Mouse (Mus musculus) bone marrow, adult 2 months (tissue): ENCODE measurements around the gene Spocd1.

Experiments used
- CTCF ChIP-seq: fragments of 200-500 bp; IDR thresholded peaks from 2 replicates; pipeline ENCODE4 v1.5.1; 2011; ENCODE audit warnings: low read length, control low read depth; ENCODE audit not compliant: control insufficient read depth, insufficient read depth
- POLR2A ChIP-seq: fragments of 200-500 bp; IDR thresholded peaks from 2 replicates; pipeline ENCODE4 v1.6.1; 2011; ENCODE audit warnings: low read depth, mild to moderate bottlenecking, control low read depth, low read length, borderline replicate concordance; ENCODE audit not compliant: control insufficient read depth

DNA sequence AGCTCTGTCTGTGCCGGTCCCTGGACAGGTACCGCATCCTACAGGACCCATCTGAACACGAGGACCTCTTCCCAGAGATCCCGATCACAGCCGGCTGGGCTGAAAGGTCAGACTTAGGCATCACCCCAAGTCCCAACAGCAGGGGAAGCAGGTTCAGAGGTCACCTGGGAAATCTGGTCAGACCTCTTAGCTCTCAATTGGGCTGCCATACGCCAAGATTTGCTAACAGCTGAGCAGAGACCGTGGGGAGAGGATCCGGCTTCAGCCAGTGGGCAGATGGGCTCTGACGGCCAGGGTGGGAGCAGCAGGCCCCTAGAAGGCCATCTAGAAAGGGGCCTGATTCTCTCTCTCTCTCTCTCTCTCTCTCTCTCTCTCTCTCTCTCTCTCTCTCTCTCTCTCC, 45.2 kb downstream of the Spocd1 start:
- TF ChIP-seq CTCF: no peak
- TF ChIP-seq POLR2A: no peak
